Mouse (Mus musculus): ENCODE measurements around the gene Stard13.

Stard13 gene

DNA sequence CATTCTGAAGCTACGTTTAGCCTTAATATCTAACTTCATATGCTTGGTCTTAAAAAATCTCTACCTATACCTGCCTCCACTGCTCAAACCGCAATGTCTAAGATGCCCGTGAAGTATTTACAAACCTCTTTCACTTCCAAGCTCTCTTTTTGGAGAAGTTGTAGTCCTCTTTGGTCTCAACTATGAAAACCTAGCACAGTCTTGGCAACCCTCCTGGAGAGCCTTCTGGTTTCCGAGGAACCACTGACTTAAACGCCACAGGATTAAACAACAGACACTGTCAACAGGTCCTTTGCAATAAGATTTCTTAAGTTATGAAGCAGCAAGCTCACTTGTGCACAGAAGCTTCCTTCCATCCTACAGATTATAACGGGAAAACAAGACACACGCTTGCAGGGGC lies 1.8 kb downstream of the Stard13 start:
- in situ Hi-C loops (cut with MboI; ENCODE audit: low pct_unique_long_range_greater_than_20kb in 1 of 2, low sequenced_read_pairs in 2 of 2, unreplicated experiment in 1 of 2), result no loop called here

DNA sequence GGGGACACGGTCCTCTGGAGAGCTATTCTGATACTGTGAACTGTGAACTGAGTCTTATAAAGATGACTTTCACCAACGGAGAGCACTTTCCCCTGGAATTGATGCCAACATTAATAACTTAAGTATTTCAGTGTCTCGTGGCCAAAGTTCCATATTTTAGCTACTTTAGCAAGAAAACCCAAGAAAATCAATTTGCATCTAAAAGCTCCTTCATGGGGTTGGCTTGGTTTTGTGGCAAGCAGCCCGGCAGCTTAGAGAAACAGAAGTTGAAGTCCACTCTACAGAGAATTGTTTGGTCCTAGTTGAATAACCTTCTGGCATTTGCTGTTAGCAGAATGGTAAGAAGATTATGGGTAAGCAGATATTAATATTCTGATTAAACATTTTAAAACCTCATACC lies 2.2 kb downstream of the Stard13 start:
- in situ Hi-C loops (cut with MboI; ENCODE audit: low pct_unique_long_range_greater_than_20kb in 1 of 2, low sequenced_read_pairs in 2 of 2, unreplicated experiment in 1 of 2), result no loop called here

DNA sequence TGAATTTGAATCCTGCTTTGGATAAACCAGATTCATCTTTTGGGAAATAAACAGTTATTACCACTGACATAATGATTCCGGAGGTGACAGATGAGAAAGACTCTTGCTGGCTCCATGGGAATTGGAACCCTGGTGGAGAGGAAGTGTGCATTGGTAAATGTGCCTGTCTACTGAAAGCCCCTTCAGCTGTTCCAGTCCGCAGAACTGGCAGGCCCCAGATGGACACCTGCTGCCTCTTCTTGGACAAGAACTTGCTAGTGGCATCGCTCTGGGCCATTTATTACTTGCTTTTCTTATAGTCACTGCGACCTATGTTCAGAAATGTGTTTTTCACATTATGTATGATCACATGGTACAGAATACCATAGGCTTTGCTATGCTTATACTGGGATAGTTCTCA lies 3.2 kb downstream of the Stard13 start:
- in situ Hi-C loops (cut with MboI; ENCODE audit: low pct_unique_long_range_greater_than_20kb in 1 of 2, low sequenced_read_pairs in 2 of 2, unreplicated experiment in 1 of 2), result no loop called here

DNA sequence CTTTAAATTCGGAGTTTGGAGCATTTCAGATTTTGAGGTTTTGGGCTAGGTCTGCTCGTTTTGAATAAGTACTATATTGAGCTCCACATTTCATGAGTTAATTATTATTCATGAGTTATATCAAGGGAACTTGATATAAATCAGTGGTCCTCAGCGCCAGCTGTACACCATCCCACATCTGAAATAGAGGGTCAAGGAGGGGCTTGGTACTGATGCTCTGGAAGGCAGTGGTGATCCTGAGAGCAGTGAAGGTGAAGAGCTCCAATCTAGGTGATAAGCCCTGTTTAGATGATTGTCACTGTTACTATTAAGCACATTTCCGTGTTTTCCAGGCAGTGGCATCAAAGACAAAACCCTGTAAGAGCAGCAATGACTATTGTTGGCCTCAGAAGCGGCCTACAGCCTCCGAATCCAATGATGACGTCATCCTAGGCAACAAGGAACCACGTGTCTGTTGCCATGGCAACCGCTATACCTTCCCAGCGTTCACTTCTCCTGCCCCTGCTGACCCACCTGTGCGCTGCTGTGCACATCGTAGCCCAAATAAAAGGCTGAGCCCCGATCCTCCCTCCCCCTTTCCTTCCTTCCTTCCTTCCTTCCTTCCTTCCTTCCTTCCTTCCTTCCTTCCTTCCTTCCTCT lies 5.2 kb downstream of the Stard13 start:
- in situ Hi-C loops (cut with MboI; ENCODE audit: low pct_unique_long_range_greater_than_20kb in 1 of 2, low sequenced_read_pairs in 2 of 2, unreplicated experiment in 1 of 2), result no loop called here

DNA sequence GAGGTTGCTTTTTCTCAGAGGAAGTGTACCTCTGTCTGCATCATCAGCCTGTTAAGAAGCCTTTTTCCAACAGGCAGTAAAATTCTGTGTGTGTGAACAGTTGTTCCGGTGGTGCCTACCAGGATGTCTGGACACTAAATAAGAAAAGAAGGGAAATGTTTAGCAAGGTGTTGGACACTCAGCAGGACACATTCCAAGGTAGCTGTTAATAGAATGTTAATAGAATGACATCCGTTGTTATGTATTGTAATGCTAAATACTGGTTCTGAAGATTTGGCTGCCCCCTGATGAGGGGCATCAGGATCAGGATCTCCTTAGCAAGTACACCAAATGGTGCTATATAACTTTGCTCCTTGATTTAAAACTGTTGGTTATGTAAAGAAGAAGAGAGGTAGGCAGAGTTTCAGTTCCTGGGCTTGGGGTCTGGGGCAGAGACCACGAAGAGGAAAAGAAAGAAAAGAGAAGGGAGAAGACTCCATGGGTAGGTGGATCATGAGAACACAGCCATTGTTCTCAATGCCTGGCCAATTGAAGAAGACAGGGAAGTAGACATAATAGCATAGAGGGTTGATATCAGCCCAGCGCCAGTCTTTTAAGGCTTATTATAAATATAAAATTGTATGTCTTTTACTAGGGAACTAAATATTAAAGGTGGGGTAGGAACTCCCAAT lies 9.8 kb downstream of the Stard13 start:
- in situ Hi-C loops (cut with MboI; ENCODE audit: low pct_unique_long_range_greater_than_20kb in 1 of 2, low sequenced_read_pairs in 2 of 2, unreplicated experiment in 1 of 2), result no loop called here

DNA sequence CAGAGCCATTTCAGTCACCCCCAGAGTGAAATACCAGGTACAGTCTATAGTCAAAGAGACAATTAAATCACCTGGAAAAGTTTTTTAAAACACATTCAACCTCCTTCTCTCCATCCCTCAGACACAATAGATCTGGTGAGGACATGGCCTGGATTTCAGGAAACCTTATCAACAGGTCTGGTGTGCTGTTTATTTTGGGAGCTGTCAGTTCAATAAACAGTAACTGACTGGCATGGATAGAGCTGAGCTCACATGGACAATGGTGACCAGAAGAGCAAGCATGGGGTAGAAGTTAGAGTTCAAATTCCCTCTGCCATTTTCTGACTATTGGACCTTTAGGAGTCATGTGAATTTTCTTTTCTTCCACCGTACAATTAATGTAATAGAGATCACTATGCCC lies 10.8 kb downstream of the Stard13 start:
- in situ Hi-C loops (cut with MboI; ENCODE audit: low pct_unique_long_range_greater_than_20kb in 1 of 2, low sequenced_read_pairs in 2 of 2, unreplicated experiment in 1 of 2), result no loop called here

DNA sequence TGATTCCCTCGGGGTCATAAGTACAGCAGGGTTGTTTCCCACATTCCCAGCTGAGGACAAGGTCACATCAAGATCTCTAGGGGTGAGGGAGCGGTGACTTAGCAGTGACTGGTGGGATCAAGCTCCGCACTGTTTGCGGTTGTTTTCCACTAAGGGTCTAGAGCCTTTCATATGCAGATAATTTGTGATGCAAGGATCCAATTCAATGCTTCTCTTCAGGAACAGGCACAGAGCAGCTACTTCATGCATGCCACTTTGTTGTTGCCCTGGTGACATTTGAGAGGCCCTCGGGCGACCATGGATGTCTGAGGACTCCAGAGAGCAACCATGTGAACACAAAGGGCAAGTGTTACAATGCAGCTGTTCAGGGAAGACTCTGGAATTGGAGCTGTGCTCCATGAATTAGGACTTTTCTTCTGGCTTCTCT lies 14.9 kb downstream of the Stard13 start:
- in situ Hi-C loops (cut with MboI; ENCODE audit: low pct_unique_long_range_greater_than_20kb in 1 of 2, low sequenced_read_pairs in 2 of 2, unreplicated experiment in 1 of 2), result no loop called here

DNA sequence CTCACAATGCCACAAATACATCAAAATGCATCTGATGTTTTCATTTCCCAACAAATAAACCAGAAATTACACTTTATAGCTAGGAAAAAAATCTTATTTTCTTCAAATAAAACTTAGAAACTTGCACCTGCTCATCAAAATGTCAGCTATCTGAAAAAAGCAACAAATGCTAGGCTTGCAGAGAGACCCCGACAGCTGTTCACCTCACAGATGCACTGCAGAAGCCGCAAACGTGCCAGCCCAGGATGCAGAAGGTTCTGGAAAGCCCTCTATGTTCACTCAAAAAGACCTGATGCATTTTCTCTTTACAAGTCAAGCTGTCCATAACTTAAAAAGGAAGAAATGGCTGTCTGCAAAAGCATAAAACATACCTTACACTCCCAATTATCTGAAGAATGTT lies 20.5 kb downstream of the Stard13 start:
- in situ Hi-C loops (cut with MboI; ENCODE audit: low pct_unique_long_range_greater_than_20kb in 1 of 2, low sequenced_read_pairs in 2 of 2, unreplicated experiment in 1 of 2), result no loop called here

DNA sequence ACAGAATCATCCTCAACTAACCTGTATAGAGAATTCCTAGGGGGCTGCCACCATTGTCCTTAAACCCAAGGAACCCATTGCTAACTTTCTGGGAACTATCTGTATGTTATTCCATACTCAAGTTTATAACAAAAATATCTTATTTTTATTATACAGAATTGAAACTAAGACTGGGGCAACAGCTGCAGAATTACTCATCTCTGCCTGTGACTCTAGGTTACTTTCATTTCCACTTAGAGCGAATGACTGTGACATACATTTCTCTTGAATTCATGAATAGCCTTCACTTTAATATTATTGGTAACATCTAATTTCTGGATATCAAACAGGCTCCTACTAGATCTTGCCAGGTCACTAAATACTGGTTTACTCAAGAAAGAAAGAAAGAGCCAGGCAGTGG lies 22.8 kb downstream of the Stard13 start:
- in situ Hi-C loops (cut with MboI; ENCODE audit: low pct_unique_long_range_greater_than_20kb in 1 of 2, low sequenced_read_pairs in 2 of 2, unreplicated experiment in 1 of 2), result no loop called here

DNA sequence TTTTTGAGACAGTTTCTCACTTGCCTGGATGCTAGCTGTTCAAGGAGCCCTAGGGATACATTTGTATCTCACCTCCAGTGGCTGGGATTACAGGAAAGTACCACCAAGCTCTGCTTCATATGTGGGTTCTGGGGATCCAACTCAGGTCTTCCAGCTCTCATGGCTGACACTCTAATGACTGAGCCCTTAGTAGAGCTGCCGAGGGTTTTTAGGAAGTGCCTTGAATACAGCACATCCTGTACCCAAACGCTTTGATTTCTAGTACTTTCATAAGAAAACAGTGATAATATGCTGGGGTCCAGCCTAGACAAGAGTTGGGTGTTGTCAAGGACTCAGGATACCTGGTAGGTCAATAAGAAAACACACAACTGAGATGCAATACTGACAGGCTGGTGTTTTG lies 23.6 kb downstream of the Stard13 start:
- in situ Hi-C loops (cut with MboI; ENCODE audit: low pct_unique_long_range_greater_than_20kb in 1 of 2, low sequenced_read_pairs in 2 of 2, unreplicated experiment in 1 of 2), result no loop called here

DNA sequence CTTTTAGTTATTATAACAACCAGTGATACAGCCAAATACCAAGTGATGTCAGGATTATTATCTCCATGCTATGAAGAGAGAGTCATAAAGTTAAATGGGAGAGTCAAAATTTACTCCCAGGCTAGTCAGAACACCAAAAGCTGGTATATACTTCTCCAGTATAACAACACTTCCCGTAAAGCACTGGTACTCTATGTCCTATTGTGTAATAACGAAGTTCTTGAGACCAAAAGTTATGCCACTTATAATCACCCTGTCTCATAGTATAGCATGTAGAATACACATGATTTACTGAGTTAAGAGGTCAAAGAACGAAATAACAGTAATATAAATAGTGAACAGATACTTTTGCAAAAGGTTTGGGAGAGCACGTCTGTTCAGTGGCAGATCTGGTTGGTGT lies 28.6 kb downstream of the Stard13 start:
- in situ Hi-C loops (cut with MboI; ENCODE audit: low pct_unique_long_range_greater_than_20kb in 1 of 2, low sequenced_read_pairs in 2 of 2, unreplicated experiment in 1 of 2), result no loop called here

DNA sequence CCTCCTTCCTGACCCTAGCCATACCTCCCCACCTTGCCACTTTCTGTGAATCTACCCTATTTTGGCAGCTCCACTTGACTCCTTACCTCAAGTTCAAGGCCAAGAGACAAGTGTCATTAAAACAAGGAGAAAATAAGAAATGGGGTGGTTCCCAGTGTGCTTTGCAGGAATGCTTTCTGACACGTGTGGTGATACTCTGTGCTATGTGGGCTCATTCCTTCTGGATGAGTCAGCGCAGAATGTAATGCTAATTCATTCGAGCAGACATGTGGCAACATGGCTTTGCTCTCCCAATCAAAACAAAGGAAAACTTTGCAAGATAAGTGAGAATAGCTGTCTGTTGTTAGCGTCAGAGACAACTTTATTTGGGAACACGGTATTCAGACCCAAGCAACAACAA lies 30.7 kb downstream of the Stard13 start:
- in situ Hi-C loops (cut with MboI; ENCODE audit: low pct_unique_long_range_greater_than_20kb in 1 of 2, low sequenced_read_pairs in 2 of 2, unreplicated experiment in 1 of 2), result no loop called here

DNA sequence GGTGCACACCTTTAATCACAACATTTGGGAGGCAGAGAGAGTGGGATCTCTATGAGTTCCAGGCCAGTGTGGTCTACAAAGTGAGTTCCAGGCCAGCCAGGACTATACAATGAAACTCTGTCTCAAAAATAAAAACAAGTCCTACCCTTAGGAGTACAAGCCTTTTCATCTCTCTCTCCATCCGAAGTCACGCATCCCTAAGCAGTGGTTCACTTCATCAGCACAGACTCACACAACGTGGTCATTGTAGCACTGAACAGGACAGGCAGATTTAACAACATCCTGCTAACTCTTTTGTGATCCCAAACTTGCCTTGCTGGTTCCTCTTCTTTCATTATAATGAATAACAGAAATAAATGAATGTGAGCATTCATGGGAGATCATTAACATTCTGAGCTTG lies 32.4 kb downstream of the Stard13 start:
- in situ Hi-C loops (cut with MboI; ENCODE audit: low pct_unique_long_range_greater_than_20kb in 1 of 2, low sequenced_read_pairs in 2 of 2, unreplicated experiment in 1 of 2), result no loop called here

DNA sequence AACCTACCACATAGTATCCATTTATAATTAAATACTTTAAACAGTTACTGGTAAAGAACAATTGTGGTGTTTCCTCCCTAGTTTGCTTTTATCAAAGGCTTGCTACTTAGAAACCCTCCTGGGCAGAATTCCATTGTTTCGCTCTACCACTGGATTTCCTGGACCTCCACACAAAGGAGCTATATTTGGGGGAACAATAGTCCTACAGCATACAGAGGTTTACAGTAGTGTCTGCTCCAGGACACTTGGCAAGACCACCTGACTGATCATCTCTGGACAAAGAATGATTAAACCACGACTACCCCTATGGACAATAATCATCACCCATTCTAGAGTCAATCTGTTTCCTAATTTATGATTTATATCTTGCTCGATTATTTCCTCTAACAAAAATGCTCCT lies 34.4 kb downstream of the Stard13 start:
- in situ Hi-C loops (cut with MboI; ENCODE audit: low pct_unique_long_range_greater_than_20kb in 1 of 2, low sequenced_read_pairs in 2 of 2, unreplicated experiment in 1 of 2), result no loop called here

DNA sequence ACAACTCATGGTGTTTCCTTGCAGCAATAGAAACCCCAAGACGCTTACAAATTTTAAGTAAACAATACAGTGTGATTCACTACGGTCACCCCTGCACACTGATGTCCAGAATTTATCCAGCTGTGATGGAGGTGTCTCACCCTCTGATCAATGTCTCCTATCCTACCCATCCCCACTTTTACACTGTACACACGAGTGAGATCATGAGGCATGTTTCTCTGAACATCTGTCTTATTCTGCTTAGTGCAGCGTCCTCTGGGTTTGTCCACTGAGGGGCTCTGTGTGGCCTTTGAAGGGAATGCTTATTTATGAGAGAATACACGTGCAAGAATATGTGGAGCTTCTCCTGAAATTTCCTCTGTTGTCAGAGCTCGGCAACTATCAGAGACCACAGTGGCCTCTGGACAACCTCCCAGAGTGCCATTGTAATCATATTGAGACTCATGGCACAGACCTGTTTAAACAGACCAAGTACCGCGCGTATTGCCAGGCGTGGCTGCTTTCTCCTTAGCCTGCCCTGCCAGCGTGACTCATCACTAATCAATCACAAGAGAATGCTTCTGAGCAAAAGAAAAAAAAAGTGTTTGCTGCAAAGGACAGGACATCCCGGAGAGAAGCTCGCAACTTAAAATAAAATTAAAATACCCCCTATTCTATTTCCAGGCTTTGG lies 36.9 kb downstream of the Stard13 start:
- in situ Hi-C loops (cut with MboI; ENCODE audit: low pct_unique_long_range_greater_than_20kb in 1 of 2, low sequenced_read_pairs in 2 of 2, unreplicated experiment in 1 of 2), result no loop called here

DNA sequence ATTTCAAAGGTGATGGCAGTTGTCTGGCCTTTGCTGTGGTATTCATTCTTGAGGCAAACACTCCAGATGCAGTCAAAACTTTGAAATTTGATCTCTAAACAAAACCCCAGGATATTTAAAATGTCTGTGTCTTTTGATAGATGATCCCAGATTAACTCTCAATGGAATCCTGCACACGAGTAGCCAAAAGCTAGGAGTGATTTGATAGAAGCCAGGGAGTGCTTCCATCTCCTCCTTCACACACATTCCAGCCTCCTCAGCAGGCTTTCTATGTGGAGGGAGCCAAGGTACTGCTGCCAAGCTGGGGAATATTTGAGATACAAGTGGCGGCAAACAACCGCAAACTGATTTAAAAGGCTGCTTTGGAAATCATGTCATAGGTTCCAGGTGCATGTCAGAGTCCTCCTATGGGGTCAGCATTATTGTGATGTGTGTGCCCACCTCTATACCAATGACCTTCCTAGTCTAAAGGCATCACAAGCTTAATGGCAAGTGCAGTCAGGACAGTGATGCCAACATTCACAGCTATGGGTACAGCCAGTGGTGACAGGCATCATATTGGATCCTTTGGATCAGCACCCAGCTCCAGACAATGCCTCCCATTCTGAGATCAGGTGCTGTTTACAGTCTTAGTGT lies 39.6 kb downstream of the Stard13 start:
- in situ Hi-C loops (cut with MboI; ENCODE audit: low pct_unique_long_range_greater_than_20kb in 1 of 2, low sequenced_read_pairs in 2 of 2, unreplicated experiment in 1 of 2), result no loop called here

DNA sequence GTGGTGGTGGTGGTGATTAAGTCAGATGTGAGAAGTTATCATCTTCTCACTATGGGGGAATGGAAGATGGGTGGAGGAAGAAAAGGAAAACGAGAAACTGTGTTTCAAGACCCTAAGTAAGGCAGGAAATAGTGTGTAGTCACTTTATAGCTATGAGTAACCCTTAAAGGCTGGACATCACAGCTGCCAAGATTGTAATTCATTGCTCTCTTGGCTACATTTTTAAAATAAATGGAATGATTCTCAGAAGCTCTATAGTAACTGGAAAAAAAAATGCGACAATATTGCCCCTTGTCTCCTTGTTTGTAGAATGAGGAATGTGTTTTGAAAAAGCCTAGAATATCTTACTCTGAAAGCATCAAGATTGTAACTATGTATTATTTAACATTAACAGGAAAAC lies 41.4 kb downstream of the Stard13 start:
- in situ Hi-C loops (cut with MboI; ENCODE audit: low pct_unique_long_range_greater_than_20kb in 1 of 2, low sequenced_read_pairs in 2 of 2, unreplicated experiment in 1 of 2), result no loop called here

DNA sequence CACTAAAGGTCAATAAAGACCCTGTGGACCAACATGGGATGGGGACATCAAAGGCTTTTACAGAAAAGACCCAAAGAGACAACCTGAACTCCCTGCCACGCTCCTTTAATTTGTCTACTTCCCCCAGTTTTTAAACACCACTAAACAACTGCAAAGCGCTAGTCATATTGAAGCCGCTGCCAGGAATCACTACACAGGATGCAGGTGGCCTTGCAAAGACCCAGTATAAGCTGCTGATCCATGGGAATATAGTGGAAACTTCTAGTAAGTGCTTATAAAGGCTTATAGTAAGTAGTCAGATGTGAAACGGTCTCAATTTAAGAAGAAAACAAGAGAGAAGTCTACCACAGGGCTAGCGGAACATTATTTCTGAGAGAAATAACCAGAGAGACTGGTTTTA lies 42.9 kb downstream of the Stard13 start:
- in situ Hi-C loops (cut with MboI; ENCODE audit: low pct_unique_long_range_greater_than_20kb in 1 of 2, low sequenced_read_pairs in 2 of 2, unreplicated experiment in 1 of 2), result no loop called here

DNA sequence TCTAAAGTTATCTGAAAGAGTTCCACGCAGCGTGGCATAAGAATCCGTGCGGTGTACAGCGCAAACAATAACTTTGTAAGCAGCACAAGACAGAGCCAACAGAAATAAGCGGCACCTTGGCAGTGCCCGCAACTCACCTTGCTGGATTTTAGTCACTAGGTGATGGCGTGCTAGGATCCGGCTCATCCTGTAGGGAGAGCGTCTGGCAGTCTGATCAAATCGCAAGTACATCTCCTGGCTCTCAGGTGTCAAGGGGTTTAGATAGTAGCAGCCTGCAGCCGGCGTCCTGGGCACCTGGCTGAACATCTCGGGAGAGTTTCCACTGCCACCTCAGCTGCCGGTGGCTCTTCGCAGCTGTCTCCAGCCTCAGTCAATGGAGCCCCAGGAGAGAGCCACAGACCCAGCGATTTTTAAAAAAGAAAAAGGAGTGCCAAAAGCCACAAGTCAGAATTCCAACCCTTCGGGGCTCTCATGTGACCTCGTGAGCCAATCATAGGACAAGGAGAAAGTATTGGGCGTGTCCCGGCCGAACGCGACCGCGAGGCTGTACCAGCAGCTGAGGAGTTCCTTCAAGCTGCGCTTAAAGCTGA lies 43.8 kb downstream of the Stard13 start:
- in situ Hi-C loops (cut with MboI; ENCODE audit: low pct_unique_long_range_greater_than_20kb in 1 of 2, low sequenced_read_pairs in 2 of 2, unreplicated experiment in 1 of 2), result no loop called here

Measured in mouse embryonic stem cell (cell line).